Mouse (Mus musculus): Measurements from ENCODE around the gene Cbl.

The Cbl gene

GRCm38 (mm10) chr9:44191166-44191565 lies 42.7 kb downstream of the Cbl start:
- in situ Hi-C loops (cut with MboI, MseI): loop anchor here (5.0 kb wide), 1 partner anchor 51 kb away; the partner anchor contains the start of gene Ccdc153

GRCm38 (mm10) chr9:44188223-44188622 lies 45.6 kb downstream of the Cbl start:
- in situ Hi-C loops (cut with MboI, MseI): no loop called here

- in situ Hi-C loops (cut with MboI, MseI): no loop called here
Observed at GRCm38 (mm10) chr9:44182260-44182659, 51.6 kb downstream of the Cbl start.

- in situ Hi-C loops (cut with MboI, MseI): no loop called here
Observed at GRCm38 (mm10) chr9:44181537-44181936, 52.3 kb downstream of the Cbl start.

GRCm38 (mm10) chr9:44178811-44179210 lies 55.0 kb downstream of the Cbl start:
- in situ Hi-C loops (cut with MboI, MseI): no loop called here

GRCm38 (mm10) chr9:44178389-44178788 lies 55.5 kb downstream of the Cbl start:
- in situ Hi-C loops (cut with MboI, MseI): no loop called here

GRCm38 (mm10) chr9:44177405-44177804 lies 56.4 kb downstream of the Cbl start:
- in situ Hi-C loops (cut with MboI, MseI): no loop called here

GRCm38 (mm10) chr9:44175957-44176356 lies 57.9 kb downstream of the Cbl start:
- in situ Hi-C loops (cut with MboI, MseI): no loop called here

GRCm38 (mm10) chr9:44175556-44175955 lies 58.3 kb downstream of the Cbl start:
- in situ Hi-C loops (cut with MboI, MseI): no loop called here

- in situ Hi-C loops (cut with MboI, MseI): no loop called here
Observed at GRCm38 (mm10) chr9:44170691-44171151, 63.1 kb downstream of the Cbl start.

GRCm38 (mm10) chr9:44168931-44169330 lies 64.9 kb downstream of the Cbl start:
- in situ Hi-C loops (cut with MboI, MseI): no loop called here

- in situ Hi-C loops (cut with MboI, MseI): loop anchor here (10.0 kb wide), 1 partner anchor 1045 kb away; the partner anchor contains the start of gene Tmprss4
Observed at GRCm38 (mm10) chr9:44159886-44160285, 74.0 kb downstream of the Cbl start.

- in situ Hi-C loops (cut with MboI, MseI): no loop called here
Observed at GRCm38 (mm10) chr9:44147290-44147689, 86.6 kb downstream of the Cbl start.

GRCm38 (mm10) chr9:44144718-44145060 lies 89.2 kb downstream of the Cbl start:
- in situ Hi-C loops (cut with MboI, MseI): no loop called here

- in situ Hi-C loops (cut with MboI, MseI): no loop called here
Observed at GRCm38 (mm10) chr9:44144023-44144717, 89.7 kb downstream of the Cbl start.

GRCm38 (mm10) chr9:44143421-44143820 lies 90.4 kb downstream of the Cbl start:
- in situ Hi-C loops (cut with MboI, MseI): no loop called here

- in situ Hi-C loops (cut with MboI, MseI): no loop called here
Observed at GRCm38 (mm10) chr9:44141951-44142350, 91.9 kb downstream of the Cbl start.

GRCm38 (mm10) chr9:44137846-44138245 lies 96.0 kb downstream of the Cbl start:
- in situ Hi-C loops (cut with MboI, MseI): no loop called here

- in situ Hi-C loops (cut with MboI, MseI): no loop called here
Observed at GRCm38 (mm10) chr9:44135731-44136411, 98.0 kb downstream of the Cbl start.

GRCm38 (mm10) chr9:44134851-44135730 lies 98.8 kb downstream of the Cbl start:
- in situ Hi-C loops (cut with MboI, MseI): no loop called here

- in situ Hi-C loops (cut with MboI, MseI): no loop called here
Observed at GRCm38 (mm10) chr9:44134101-44134850, 99.6 kb downstream of the Cbl start, which contains the start of gene Mcam. Gene Mcam, plus strand, starts transcription at chr9:44134469.

Data from T-helper 2 cell (primary cell).